Mouse (Mus musculus) spleen, embryonic (tissue): ENCODE results near the gene Grap2.

Experiments used
- CTCF ChIA-PET: fragments of 350-600 bp; sonication (Branson Sonifier 250); formaldehyde crosslinking; loops from one replicate; lab custom pipeline; 2022; lab: Charles Lee

The Grap2 gene

DNA sequence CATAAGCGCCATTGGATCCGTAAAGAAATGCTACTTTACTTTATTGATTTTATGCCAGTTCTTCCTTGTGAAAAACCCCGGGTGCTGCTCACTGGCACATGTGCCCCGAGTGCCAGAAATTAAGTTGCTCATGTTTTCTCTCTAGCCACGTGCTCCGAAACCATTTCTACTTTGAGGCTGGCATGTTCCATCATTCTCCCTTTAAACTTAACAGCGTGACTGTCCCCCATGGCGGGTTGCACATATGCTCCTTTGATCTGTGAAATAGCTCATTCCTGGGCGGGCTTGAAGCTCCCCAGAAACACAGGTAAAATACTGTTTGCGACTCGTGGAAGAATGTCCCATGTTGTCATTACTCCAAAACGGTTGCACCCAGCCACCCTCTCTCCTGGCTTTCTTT, 26.4 kb downstream of the Grap2 start:
- CTCF ChIA-PET = no interaction called here

DNA sequence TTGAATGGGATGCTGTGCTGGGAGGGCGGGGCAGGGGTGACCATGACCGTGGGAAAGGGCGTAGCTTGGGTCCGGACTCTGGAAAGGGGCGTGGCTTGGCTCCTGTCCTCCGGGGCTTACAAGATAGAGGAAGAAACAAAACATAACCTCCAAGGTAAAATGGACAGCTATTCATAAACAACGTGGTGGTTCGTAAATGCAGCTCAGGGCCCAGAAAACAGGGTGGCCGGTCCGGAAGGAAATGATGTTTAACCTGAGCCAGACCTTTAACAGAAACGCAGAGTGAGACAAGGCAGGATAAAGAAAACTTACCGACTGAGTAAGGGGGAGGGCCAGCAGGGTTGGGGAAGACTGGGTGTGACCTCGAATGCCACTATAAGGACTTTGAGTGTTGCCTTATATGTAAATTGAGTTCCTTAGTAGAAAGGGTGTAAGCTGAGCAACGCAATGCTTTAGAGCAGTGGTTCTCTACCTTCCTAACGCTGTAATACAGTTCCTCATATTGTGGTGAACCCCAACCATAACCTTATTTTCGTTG, 26.9 kb downstream of the Grap2 start:
- CTCF ChIA-PET = no interaction called here

- CTCF ChIA-PET = no interaction called here
Measured at GRCm38 (mm10) chr15:80599843-80600242, 27.4 kb downstream of the Grap2 start.

DNA sequence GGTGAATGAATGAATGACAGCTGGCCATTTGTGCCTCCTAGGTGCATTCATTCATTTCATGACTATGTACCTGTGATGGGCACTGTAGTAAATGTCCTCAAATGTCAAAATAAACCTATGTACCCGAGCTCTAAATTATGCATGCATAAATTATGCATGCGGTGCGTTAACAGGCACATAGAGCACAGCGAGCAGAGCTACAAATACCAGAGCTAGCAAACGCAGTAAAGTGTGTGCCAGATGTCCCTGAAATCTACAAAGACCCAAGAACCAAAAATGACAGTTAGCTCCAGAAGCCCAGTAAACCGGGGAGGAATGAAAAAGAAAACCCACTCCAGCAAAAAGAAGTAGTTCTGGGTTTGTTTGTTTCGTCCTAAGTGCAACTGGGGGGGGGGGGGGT, 29.1 kb downstream of the Grap2 start:
- CTCF ChIA-PET = interaction anchor here (0.7 to 0.9 kb wide), 2 partner anchors 29 to 76 kb away, joined by 4 to 12 read pairs; no protein-coding TSS in a partner anchor

GRCm38 (mm10) chr15:80602487-80602886, 30.1 kb downstream of the Grap2 start:
- CTCF ChIA-PET = no interaction called here

- CTCF ChIA-PET = interaction anchor here (0.7 kb wide), 1 partner anchor 15 kb away, joined by 11 read pairs; no protein-coding TSS in a partner anchor
Measured at GRCm38 (mm10) chr15:80604026-80604425, 31.6 kb downstream of the Grap2 start.

DNA sequence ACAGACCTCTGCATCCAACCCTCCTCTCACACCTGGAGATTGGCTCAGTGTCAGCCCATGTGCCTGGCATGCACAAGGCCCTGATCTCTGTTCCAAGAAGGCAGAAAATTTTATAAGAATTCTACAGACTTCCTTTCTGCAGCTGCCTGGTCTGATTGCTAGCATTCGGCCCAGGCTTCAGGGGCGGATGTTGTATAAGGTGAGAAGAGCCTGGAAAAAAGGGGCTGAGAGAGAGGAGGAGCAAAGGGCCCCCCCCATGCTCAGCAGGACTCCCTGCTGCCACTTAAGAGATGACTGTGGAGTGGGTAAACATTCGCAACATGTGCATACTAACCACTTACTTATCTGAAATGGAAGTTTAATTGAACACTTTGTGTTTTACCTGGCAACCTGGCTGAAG, 35.6 kb downstream of the Grap2 start:
- CTCF ChIA-PET = no interaction called here

GRCm38 (mm10) chr15:80610335-80610734, 37.9 kb downstream of the Grap2 start:
- CTCF ChIA-PET = interaction anchor here (1.1 kb wide), 1 partner anchor 40 kb away, joined by 6 read pairs; no protein-coding TSS in a partner anchor

DNA sequence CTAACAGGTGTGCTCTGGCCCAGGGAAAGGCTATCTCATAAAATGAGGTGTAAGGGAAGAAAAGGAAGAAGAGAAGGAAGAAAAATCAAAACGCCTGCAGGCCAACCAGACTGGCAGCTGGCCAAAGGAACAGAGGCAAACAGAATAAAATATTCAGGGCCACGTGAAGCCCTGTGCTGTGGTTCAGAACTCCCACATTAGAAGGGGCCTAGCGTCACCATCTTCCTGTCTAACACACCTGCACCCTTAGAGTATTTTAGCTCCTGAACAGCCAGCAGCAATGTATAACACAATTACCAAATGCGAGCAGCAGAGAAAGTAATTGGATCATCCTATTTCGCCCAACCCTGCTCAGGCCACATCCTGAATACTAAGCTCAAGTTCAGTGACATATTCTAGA, 39.1 kb downstream of the Grap2 start:
- CTCF ChIA-PET = interaction anchor here (1.1 kb wide), 1 partner anchor 41 kb away, joined by 6 read pairs; no protein-coding TSS in a partner anchor

- CTCF ChIA-PET = interaction anchor here (0.6 kb wide), 1 partner anchor 213 kb away, joined by 19 read pairs; no protein-coding TSS in a partner anchor
Measured at GRCm38 (mm10) chr15:80613904-80614303, 41.5 kb downstream of the Grap2 start.

DNA sequence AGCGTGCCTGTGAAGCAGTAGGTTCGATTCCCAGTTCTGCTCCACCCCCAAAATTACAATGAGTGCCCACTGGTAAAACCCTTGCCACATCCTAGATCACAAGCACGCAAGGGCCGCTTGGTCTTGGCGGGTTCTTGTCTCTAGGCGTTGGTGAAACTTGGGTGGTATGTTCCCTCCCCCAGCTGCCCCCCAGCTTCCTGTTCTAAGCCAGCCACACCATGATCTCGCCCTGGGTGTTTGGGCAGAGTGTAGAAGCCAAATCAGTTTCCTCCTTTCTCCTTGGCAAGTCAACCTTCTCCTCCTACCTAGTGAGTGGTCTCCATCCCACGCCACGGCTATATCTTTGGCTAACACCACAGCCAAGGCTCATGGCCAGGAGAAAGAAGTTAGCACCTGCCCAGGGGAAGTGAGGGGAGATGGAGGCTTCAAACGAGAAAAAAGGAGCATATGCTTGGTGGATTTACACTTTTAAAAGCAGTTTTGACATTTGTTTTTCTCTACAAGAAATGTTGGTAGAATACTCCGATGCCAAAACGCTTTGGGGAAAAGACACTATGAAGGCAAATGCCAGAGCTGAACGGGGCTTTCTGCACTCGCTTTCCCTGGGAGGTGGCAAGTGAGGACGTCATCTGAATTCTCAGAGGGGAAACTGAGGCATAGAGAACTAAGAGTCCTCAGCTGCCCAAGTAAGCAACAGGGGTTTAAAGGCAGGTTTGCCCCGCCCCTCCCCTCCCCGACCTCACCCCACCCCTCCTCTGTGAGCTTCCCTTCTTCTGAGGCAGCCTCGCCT, 42.3 kb downstream of the Grap2 start:
- CTCF ChIA-PET = interaction anchor here (0.5 to 0.6 kb wide), 2 partner anchors 59 to 213 kb away, joined by 4 to 19 read pairs; no protein-coding TSS in a partner anchor

DNA sequence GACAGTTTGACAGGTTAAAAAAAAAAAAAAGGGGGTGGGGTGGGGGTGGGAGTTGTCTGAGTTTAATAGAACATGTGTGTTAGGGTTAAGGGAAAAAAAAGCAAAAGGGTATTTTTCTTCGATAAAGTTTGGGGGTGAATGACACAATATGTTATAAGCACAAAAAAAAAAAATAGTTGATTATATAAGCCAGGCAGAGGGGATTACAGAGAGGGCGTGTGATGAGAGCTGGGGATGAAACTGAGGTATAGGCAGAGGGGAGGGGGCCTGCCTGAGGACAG, 42.8 kb downstream of the Grap2 start:
- CTCF ChIA-PET = interaction anchor here (0.7 kb wide), 2 partner anchors 72 to 143 kb away, joined by 3 to 9 read pairs; no protein-coding TSS in a partner anchor

DNA sequence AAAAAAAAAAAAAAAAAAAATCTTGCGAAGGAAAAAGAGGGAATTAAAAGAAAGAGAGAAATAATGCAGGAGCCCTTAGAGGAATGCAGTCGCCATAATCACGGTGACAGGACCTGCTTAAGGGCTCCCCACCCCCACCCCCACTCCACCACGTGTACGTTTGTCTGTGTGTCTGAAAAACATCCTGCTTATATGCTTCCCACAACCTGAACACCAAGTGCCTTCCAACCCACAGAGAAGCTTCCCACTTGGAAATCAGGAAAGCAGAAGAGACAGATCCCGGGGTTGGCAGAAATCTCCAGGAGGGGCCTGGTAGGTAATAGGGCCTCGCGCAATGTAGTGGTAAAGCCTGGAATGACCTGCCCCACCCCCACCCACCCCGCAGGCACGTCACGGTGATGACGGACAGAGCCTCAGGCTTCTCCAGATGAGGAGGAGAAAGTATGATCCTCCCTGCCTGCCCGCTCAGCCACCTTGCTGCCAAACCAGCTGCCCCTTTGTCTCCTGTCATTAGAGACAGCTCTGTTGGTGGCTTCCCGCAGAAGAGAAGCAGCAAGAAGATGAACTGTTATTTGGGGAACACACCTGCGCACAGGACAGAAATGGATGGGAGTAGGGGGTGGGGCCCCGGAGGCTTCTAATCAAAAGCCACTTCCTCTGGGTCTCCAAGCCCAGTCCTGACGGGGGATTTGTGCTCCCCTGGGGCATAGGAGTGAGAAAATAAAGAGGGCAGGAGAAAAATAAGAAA, 43.4 kb downstream of the Grap2 start:
- CTCF ChIA-PET = interaction anchor here (0.7 kb wide), 2 partner anchors 73 to 142 kb away, joined by 3 to 9 read pairs; no protein-coding TSS in a partner anchor

GRCm38 (mm10) chr15:80617839-80618238, 45.4 kb downstream of the Grap2 start:
- CTCF ChIA-PET = interaction anchor here (1.4 kb wide), 1 partner anchor 55 kb away, joined by 4 read pairs; no protein-coding TSS in a partner anchor

DNA sequence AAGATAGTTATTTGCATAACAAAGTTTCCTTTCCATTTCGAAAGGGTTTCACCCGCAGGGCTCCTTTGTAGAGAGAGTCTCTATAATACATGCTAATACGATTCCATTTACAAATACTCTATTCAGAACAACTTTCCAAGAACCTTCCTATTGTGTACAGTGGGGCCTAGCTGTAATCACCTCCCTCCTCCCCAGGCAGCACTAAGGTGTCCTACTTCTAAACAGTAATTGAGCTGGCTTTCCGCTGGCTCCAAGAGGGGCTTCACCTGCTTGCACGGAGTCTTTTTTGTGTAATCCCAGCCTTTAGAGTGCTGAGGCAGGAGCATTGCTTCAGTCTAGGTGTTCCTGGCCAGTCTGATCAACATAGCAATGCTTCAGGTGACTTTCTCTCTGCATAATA, 46.8 kb downstream of the Grap2 start:
- CTCF ChIA-PET = interaction anchor here (0.7 to 1.5 kb wide), 4 partner anchors 10 to 65 kb away, joined by 3 to 5 read pairs (median 4); no protein-coding TSS in a partner anchor

DNA sequence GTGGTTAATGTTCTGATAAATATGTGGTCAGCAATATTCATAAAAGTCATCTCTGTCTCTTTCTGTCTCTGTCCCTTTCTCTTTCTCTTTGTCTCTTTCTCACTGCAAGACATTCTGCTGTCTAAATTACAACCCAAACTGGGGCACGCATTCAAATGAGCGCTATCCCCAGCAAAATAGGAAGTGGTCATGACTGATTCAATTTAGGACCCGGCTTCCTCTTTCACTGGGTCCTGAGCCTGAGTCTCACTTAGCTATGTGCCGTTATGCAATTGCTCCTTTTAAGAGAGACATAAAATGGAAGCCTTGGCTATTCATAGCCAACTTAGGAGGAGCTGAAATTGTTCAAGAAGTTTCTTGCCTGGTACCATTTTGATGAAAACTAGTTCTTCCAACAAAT, 47.4 kb downstream of the Grap2 start:
- CTCF ChIA-PET = interaction anchor here (0.6 to 1.5 kb wide), 3 partner anchors 9 to 300 kb away, joined by 3 to 5 read pairs (median 3); no protein-coding TSS in a partner anchor

GRCm38 (mm10) chr15:80620371-80620770, 48.0 kb downstream of the Grap2 start:
- CTCF ChIA-PET = interaction anchor here (0.6 to 1.5 kb wide), 4 partner anchors 9 to 301 kb away, joined by 3 to 11 read pairs (median 4); no protein-coding TSS in a partner anchor

GRCm38 (mm10) chr15:80623171-80623837, 50.9 kb downstream of the Grap2 start:
- CTCF ChIA-PET = interaction anchor here (0.7 kb wide), 1 partner anchor 51 kb away, joined by 4 read pairs; no protein-coding TSS in a partner anchor

DNA sequence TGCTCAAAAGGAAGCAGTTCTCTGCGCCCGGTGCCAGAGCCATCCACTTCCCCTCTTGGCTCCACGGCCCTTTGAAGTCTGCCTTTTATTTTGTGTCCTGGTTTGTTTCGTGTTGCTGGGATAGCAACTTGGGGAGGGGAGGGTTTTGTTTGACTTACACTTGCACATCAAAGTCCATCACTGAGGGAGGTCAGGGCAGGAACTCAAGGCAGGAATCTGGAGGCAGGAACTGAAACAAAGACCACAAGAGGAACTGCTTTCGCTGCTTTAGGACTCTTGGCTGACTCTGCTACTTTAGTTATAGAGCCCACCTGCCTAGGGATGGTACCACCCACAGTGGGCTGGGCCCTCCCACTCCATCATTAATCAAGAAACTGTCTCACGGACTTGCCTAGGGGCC, 54.1 kb downstream of the Grap2 start:
- CTCF ChIA-PET = interaction anchor here (0.7 kb wide), 1 partner anchor 65 kb away, joined by 3 read pairs; no protein-coding TSS in a partner anchor

DNA sequence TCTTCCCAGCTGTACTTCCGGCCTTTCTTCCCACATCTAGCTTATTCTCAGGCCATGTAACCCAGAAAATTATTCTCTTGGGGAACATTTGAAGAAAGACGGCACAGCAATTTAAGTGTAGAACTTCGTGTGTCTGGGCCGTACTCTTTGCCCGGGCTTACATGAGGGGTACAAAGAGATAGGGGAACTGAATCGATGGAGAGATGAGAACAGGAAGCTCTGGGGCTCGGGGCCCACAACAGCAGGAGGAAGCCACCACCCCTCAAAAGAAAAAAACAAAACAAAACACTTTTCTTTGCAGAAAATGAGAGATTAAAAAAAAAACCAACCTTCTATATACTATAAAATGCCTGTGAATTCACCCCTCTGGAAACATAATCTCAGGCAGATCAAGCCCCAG, 57.8 kb downstream of the Grap2 start:
- CTCF ChIA-PET = interaction anchor here (0.6 to 0.9 kb wide), 2 partner anchors 28 to 365 kb away, joined by 4 to 12 read pairs; no protein-coding TSS in a partner anchor

GRCm38 (mm10) chr15:80630711-80631110, 58.3 kb downstream of the Grap2 start:
- CTCF ChIA-PET = interaction anchor here (0.6 to 0.7 kb wide), 2 partner anchors 29 to 58 kb away, joined by 12 to 16 read pairs; partner anchors contain the start of gene Grap2
